Mouse (Mus musculus) forebrain, embryonic 16.5 days (tissue): ENCODE data around the gene Oasl1. TPM values are rescaled to one million over a fixed set of nuclear protein-coding genes. Genes with fewer than 3 reads are reported as not detected.
A peak's percentile ranks its signal among the peaks of the same experiment; 100 is the strongest.

Experiments used
- ATAC-seq: fragments of 200-750 bp; cut with Nextera tagmentation; 2 replicates; pipeline ENCODE4 v1.8.0; 2017; ENCODE audit warnings: mild to moderate bottlenecking, moderate library complexity
- H3K27ac ChIP-seq: fragments of 300-500 bp; sonication (generic); 2 replicates; pipeline ENCODE4 v1.5.1; 2014; ENCODE audit warnings: low read length, control low read depth
- H3K27me3 ChIP-seq: fragments of 300-500 bp; sonication (generic); replicated peaks from 2 replicates; pipeline ENCODE4 v1.6.1; 2014; ENCODE audit warnings: low read length; ENCODE audit not compliant: control insufficient read depth, insufficient read depth
- H3K36me3 ChIP-seq: fragments of 300-500 bp; sonication (generic); 2 replicates; pipeline ENCODE4 v1.6.1; 2014; ENCODE audit not compliant: control insufficient read depth, insufficient read depth
- H3K4me1 ChIP-seq: fragments of 300-500 bp; sonication (generic); replicated peaks from 2 replicates; pipeline ENCODE4 v1.6.1; 2014; ENCODE audit warnings: low read length; ENCODE audit not compliant: control insufficient read depth, insufficient read depth
- H3K4me2 ChIP-seq: fragments of 300-500 bp; sonication (generic); 2 replicates; pipeline ENCODE4 v1.6.1; 2014; ENCODE audit warnings: mild to moderate bottlenecking, low read length, control low read depth
- H3K4me3 ChIP-seq: fragments of 300-500 bp; sonication (generic); replicated peaks from 2 replicates; pipeline ENCODE4 v1.5.1; 2014; ENCODE audit warnings: mild to moderate bottlenecking, low read length, control low read depth
- H3K9ac ChIP-seq: fragments of 300-500 bp; sonication (generic); replicated peaks from 2 replicates; pipeline ENCODE4 v1.6.1; 2014; ENCODE audit warnings: low read depth, low read length, control low read depth
- H3K9me3 ChIP-seq: fragments of 300-500 bp; sonication (generic); 2 replicates; pipeline ENCODE4 v1.6.1; 2016; ENCODE audit warnings: low read length; ENCODE audit not compliant: control insufficient read depth
- WGBS: fragments of 180-500 bp; shearing (Covaris S2); extraction: QIAGEN DNeasy Blood & Tissue Kit; methylation state at CpG from one replicate; pipeline ENCODE4 v1.1.7; 2014; 5-methylcytosine and 5-hydroxymethylcytosine counted together
- polyA plus RNA-seq: library from polyadenylated mRNA; unstranded; fragments of >200 nt; fragmentation: Nextera tagmentation; extraction: Ambion mirVana; gene quantifications from 2 replicates; pipeline ENCODE4 v1.2.1, GENCODE M21; 2015

Gene Oasl1
- polyA plus RNA-seq, 1 experiment from 2014 or later, result 0.41 TPM

GRCm38 (mm10) chr5:114896688-114897373 is 26.2 kb upstream of the Oasl1 start, which contains the start of gene Oasl2:
TSS of gene Oasl2 (plus strand) at chr5:114896936.
- Histone ChIP-seq H3K4me3 (no peak within 1 kb of the TSS), H3K9me3 (no peaks in the 10 kb centered on the region), H3K4me2 (peak within 1 kb of the TSS; percentile 24), H3K27ac (no peak within 1 kb of the TSS), H3K27me3 (no peaks in the 10 kb centered on the region), H3K36me3 (no peaks in the 10 kb centered on the region), H3K9ac (no peak within 1 kb of the TSS), H3K4me1 (peaks cover 5% of the 10 kb centered on the region; the same call in 1 of the 2 replicates)
- no peak for ATAC-seq
- WGBS, result 70% methylated on average over 13 of the region's 13 CpGs

DNA sequence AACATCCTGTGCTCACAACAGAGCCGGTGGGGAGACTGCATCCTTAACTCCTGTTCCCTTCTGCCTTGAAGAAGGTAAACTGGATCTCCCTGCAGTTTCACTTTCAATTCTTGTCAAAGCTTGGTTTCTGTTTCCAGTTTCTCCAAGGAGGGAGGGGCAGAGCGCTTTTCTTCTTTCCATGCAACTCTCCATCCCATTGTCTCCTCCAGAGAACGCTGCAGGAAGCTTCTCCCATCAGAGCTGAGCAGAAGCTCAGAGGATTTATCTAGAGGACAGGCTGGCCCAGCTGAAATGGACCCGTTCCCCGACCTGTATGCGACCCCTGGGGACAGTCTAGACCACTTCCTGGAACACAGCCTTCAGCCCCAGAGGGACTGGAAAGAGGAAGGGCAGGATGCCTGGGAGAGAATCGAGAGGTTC is 25.7 kb upstream of the Oasl1 start:
- H3K4me3 ChIP-seq, result no peak overlapping the region
- WGBS, result 8% methylated on average over 7 of the region's 7 CpGs
- no peak overlapping the region for H3K27ac ChIP-seq
- no peaks in the 10 kb centered on the region for H3K27me3 ChIP-seq
- H3K4me2 ChIP-seq, result peak overlapping the region; percentile 24
- H3K9me3 ChIP-seq, result no peaks in the 10 kb centered on the region
- H3K36me3 ChIP-seq, result no peaks in the 10 kb centered on the region
- peaks cover 5% of the 10 kb centered on the region; the same call in 1 of the 2 replicates for H3K4me1 ChIP-seq
- no peak for ATAC-seq
- H3K9ac ChIP-seq, result no peak overlapping the region

- peaks cover 5% of the 10 kb centered on the region; the same call in 1 of the 2 replicates for H3K4me1 ChIP-seq
- no peaks in the 10 kb centered on the region for H3K9me3 ChIP-seq
- H3K4me2 ChIP-seq, result no peak overlapping the region
- no peak overlapping the region for H3K9ac ChIP-seq
- 84% methylated on average over 7 of the region's 7 CpGs for WGBS
- H3K4me3 ChIP-seq, result no peak overlapping the region
- no peak for ATAC-seq
- H3K36me3 ChIP-seq, result no peaks in the 10 kb centered on the region
- H3K27ac ChIP-seq, result no peak overlapping the region
- H3K27me3 ChIP-seq, result no peaks in the 10 kb centered on the region
Observed at GRCm38 (mm10) chr5:114898857-114899256, 24.2 kb upstream of the Oasl1 start.

- Histone ChIP-seq H3K4me2 (no peak overlapping the region), H3K9ac (no peak overlapping the region), H3K4me3 (no peak overlapping the region), H3K27me3 (no peaks in the 10 kb centered on the region), H3K9me3 (no peaks in the 10 kb centered on the region), H3K4me1 (peaks cover 2% of the 10 kb centered on the region; the same call in 1 of the 2 replicates), H3K27ac (no peak overlapping the region), H3K36me3 (no peaks in the 10 kb centered on the region)
- ATAC-seq, result no peak
- 12% methylated on average over 1 of the region's 1 CpGs for WGBS
Observed at GRCm38 (mm10) chr5:114902413-114902812, 20.6 kb upstream of the Oasl1 start.

GRCm38 (mm10) chr5:114908598-114909305 is 14.3 kb upstream of the Oasl1 start:
- ATAC-seq, result no peak
- Histone ChIP-seq H3K9ac (no peak overlapping the region), H3K36me3 (no peaks in the 10 kb centered on the region), H3K4me1 (no peaks in the 10 kb centered on the region), H3K27ac (no peak overlapping the region), H3K9me3 (no peaks in the 10 kb centered on the region), H3K4me3 (no peak overlapping the region), H3K4me2 (no peak overlapping the region), H3K27me3 (no peaks in the 10 kb centered on the region)
- whole genome bisulfite sequencing, result 52% methylated on average over 13 of the region's 13 CpGs

DNA sequence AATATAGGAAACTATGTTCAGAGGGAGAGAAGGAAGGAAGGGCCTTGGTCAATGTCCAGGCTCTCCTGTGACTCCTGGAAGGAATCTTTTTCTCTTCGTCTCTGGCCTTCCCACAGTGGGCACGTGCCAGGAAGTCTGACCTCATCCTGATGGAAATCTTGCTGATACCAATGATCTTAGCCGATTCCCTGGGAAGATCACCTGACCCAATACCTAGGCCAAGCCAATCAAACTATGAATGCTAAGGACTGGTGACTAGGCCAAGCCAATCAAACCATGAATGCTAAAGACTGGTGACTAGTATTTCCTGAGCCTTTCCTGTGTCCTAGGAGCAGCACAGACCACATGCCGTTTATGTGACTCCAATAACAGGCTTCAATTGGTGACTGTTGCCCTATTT is 9.4 kb upstream of the Oasl1 start:
- Histone ChIP-seq H3K27me3 (no peaks in the 10 kb centered on the region), H3K4me1 (no peaks in the 10 kb centered on the region), H3K4me3 (no peak overlapping the region), H3K9me3 (no peaks in the 10 kb centered on the region), H3K36me3 (no peaks in the 10 kb centered on the region), H3K9ac (no peak overlapping the region), H3K4me2 (no peak overlapping the region), H3K27ac (no peak overlapping the region)
- 81% methylated on average over 4 of the region's 4 CpGs for WGBS
- ATAC-seq, result no peak

- H3K4me1 ChIP-seq, result no peaks in the 10 kb centered on the region
- no peaks in the 10 kb centered on the region for H3K9me3 ChIP-seq
- no peak overlapping the region for H3K4me3 ChIP-seq
- no peak overlapping the region for H3K9ac ChIP-seq
- 78% methylated on average over 8 of the region's 8 CpGs for WGBS
- H3K27me3 ChIP-seq, result no peaks in the 10 kb centered on the region
- H3K4me2 ChIP-seq, result no peak overlapping the region
- no peak overlapping the region for H3K27ac ChIP-seq
- H3K36me3 ChIP-seq, result no peaks in the 10 kb centered on the region
- ATAC-seq, result no peak
Observed at GRCm38 (mm10) chr5:114914855-114915254, 8.2 kb upstream of the Oasl1 start.

DNA sequence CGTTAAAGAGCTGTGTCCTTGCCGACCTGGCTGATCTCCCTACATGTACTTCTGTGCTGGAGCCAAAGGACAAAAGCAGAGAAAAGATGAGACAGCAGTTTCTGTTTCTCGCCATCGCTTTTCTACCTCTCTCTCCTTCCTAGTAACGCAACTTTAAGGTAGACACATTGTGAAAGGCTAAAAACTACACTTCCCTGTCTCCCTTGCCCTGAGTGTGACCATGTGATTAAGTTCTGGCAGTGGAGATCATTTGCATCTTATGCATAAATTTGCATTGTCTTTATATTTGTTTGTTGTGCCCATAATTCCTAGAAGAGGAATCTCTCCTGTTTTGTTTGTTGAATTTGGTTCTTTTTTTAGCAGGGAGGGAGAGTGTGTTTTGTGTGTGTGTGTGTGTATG is 7.2 kb upstream of the Oasl1 start:
- no peak overlapping the region for H3K9ac ChIP-seq
- no peak overlapping the region for H3K4me2 ChIP-seq
- H3K27me3 ChIP-seq, result no peaks in the 10 kb centered on the region
- H3K4me1 ChIP-seq, result no peaks in the 10 kb centered on the region
- H3K4me3 ChIP-seq, result no peak overlapping the region
- H3K36me3 ChIP-seq, result no peaks in the 10 kb centered on the region
- H3K27ac ChIP-seq, result no peak overlapping the region
- no peaks in the 10 kb centered on the region for H3K9me3 ChIP-seq
- 69% methylated on average over 5 of the region's 5 CpGs for WGBS
- ATAC-seq, result no peak

- no peak overlapping the region for H3K4me2 ChIP-seq
Observed at GRCm38 (mm10) chr5:114916777-114917176, 6.3 kb upstream of the Oasl1 start.

More at GRCm38 (mm10) chr5:114916777-114917176, 6.3 kb upstream of the Oasl1 start:
- 86% methylated on average over 4 of the region's 4 CpGs for WGBS
- Histone ChIP-seq H3K36me3 (no peaks in the 10 kb centered on the region), H3K9ac (no peak overlapping the region), H3K4me3 (no peak overlapping the region), H3K27ac (no peak overlapping the region), H3K4me1 (no peaks in the 10 kb centered on the region), H3K9me3 (no peaks in the 10 kb centered on the region), H3K27me3 (no peaks in the 10 kb centered on the region)
- no peak for ATAC-seq
